Mouse (Mus musculus) c-Kit-positive CD71-positive TER-119-negative erythroid progenitor cells, embryonic 14.5 days (primary cell): ENCODE results near the gene Syne4.

Source experiments
- DNase-seq: peaks from one replicate; pipeline ENCODE4 v3.0.0-alpha.2; 2013; ENCODE audit warnings: low read depth

The Syne4 gene

DNA sequence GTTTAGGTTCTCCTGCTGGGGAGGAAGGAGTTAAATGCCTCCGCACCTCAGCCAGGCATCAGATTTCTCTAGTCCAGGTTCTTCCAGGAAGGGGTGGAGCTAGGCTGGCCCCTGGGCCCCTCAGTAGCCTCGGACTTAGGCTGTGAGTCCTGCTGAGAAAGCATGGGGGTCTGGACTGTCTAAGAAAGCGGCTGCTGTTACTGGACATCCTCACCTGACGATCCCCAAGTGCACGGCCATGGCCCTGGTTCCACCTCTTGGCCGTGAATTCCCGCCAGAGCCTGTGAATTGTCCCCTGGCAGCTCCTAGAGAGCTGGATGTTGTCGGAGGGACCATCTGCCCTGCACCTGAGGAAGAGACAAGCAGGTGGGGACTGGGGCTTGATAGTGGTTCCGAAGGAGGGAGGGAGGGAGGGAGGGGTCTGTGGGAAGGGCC, at the start of gene Syne4:
Syne4 (plus strand) TSS at position 87 of the 435 bp plus-strand sequence.
- no peak for DNase-seq

DNA sequence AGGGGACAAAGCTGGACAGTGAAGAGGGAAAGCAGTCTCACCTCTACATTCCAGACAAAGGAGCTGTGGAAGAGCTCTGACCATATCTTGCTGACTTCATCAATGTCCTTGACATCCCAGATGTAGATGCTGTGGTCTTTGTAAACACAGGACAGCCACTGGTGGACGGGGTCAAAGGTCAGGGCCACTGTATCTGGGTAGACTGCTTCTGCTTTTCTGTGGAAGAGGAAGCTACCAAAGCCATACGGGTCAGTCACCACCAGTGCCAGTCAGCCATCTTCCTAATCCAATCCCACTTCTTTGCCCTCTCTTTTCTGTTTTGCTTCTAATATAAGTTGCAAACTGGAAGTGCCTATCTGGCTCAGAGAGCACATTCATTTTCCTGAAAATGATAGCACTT, 49.6 kb upstream of the Syne4 start:
- DNase-seq, result no peak

DNA sequence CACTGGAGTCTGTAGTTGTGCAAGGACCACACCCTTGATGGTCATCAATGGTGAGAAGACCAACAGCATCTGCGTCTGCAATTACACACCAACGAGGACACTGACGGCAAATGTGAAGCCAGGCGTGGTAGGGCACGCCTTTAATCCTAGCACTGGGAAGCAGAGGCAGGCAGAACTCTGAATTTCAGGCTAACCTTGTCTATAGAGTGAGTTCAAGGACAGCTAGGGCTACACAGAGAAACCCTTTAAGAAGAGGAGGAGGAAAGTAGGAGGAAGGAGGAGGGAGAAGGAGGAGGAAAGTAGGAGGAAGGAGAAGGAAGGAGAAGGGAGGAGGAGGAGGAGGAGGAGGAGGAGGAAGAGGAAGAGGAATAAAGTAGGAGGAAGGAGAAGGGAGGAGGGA, 49.1 kb upstream of the Syne4 start:
- no peak for DNase-seq

DNA sequence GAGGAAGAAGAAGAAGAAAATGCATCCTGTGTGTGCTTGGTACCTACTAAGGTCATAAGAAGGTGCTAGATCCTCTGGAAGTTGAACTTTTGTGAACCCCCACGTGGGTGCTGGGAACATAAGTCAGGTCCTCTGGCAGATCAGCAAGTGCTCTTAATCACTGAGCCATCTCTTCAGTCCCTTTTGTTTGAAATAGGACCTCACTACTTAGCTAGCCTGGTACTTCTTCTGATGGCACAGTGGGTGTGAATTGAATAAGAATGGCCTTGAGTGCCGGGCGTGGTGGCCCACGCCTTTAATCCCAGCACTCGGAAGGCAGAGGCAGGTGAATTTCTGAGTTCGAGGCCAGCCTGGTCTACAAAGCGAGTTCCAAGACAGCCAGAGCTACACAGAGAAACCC, 48.7 kb upstream of the Syne4 start:
- no peak for DNase-seq

DNA sequence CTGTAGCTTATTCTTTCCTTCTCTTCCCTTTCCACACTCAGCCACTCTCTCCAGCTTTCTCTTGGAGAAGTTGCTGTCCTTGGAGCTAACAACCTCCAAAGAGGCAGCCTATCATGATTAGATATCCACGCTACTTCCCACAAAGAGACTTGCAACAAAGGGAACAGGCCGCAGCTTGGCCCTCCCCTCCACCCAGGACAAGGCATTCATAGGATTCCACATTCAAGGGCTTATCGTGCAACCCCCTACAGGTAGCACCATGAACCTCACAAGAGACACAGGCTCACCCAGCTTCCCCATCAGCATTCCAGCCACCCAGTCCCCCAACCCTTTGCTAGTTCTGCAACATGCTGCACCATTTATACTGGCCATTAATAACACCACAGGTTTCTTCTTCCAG, 47.8 kb upstream of the Syne4 start:
- DNase-seq, result no peak

DNA sequence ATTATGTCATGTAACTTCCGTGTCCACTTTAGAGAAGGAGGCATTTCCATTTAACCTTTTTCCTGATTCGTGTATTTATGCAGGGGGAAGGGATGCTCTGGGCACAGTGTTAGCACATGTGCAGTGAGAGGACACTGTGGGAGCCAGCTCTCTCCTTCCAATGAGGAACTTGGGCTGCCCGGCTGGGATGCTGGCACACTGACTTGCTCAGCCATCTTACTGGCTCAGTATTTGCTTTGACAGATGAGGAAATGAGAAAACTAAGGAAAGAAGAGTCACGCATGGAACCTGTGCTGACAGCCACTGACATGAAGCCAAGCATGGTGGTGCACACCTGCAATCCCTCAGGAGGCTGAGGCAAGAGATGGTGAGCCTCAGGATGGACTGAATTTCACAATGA, 45.0 kb upstream of the Syne4 start:
- DNase-seq, result no peak

DNA sequence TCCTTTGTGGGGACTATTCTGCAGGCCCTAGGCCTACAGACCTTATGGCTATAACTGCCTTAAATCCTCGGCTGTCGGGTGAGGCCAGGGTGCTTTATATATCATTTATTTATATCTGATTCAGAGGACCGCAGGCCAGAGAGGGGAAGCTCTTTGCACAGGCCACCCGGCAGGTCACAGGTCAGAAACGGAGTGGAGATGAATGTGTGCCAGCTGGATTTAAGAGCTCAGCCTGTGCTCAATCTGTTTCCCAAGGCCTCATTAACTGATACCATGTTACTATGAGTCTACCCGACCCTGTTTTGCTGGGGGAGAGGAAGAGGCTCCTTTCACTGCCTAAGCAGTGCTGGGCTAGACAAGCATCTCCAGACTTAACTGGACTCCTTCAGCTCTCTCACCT, 40.2 kb upstream of the Syne4 start:
- DNase-seq, result no peak

DNA sequence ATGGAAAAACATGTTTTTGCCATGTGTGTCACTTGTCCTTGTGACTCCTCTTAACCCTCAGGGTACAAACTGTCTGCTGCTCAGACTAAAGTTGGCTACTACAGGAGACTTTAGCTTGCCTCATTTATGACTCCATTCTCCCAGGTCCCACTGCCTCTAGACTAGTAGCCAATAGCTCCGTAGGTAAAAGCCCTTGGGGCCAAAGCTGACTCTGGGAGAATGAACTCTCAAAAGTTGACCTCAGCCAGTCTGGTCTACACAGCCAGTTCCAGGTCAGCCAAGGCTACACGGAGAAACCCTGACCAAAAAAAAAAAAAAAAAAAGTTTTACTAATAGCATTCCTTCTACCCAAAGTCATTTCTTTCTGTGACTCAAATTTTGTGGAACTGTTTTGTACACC, 35.7 kb upstream of the Syne4 start:
- no peak for DNase-seq

DNA sequence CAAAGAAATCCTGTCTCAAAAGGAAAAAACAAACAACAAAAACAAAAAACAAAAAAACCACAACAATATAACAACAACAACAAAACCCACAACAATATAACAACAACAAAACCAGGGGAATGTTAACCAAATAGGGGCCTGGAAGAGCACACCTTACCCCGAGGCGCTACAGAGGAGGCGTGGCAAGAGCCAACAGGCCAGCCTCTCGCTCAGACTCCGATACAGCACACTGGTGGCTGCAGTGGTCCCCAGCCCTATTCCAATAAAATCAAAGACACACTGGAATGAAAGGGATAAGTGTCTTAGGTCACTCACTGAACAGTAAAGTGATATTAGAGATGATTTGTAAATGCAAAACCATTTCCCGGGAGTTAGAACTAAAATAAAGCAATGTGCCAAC, 35.1 kb upstream of the Syne4 start:
- DNase-seq, result no peak

DNA sequence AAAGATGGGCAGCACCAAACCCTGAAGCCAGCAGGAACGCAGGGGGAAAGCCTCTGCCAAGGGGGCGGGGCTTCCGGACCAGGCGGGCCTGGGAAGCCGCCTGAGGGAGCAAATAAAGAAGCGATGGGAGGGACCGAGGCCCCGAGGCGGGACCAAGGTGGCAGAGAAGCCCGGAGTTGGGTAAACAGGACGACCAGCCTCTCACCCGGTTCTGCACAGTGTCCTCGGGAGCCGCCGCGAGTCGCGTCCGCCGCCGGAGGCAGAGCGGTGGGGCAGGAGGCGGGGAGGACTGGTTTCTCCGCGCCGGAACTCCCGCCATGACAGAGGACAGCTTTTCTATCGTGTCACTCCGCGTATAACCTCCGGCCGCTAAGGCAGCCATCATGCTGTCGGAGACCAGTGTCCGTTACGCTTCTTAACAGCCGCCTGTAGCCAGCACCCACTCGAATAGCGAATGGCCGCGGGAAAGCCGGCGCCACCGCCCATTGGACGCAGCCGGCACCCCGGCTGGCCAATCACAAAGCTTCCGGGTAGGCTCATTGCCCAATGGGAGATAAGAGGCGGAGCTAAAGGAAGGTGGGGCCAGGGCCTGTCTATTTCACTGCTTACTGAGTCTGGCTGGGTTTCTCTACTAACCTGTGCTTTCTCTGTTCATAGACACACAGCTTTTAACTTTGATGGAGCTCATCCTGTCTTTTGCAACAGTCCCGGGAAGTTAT, 34.5 kb upstream of the Syne4 start, which contains the start of the genes Thap8 and Wdr62:
Thap8 (plus strand) TSS at position 144 of the 719 bp plus-strand sequence.
Wdr62 (minus strand) TSS at position 469 of the 719 bp plus-strand sequence.
- peak; percentile 93 for DNase-seq

DNA sequence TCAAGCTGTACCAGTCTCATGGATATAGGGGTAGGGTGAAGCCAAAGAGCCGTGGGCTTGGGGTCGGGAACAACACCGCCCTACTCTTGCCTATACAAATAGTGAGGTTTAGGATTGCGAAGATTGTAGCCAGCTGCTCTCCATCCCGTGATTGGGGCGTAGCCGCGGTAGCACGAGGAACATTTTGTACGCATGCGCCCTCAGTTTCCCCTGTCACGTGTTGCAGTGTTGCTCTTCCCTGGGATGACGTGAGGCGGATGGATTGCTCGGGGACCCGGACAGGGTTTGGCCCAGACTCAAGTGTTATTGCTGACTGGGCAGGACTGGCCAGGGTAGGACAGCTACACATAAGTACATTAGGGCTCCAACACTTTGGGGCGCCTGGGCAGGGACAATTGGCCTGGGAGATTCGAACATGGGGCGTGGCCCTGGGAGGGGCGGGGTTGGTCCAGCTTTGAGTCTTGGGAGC, 33.9 kb upstream of the Syne4 start:
- peak; percentile 78 for DNase-seq

DNA sequence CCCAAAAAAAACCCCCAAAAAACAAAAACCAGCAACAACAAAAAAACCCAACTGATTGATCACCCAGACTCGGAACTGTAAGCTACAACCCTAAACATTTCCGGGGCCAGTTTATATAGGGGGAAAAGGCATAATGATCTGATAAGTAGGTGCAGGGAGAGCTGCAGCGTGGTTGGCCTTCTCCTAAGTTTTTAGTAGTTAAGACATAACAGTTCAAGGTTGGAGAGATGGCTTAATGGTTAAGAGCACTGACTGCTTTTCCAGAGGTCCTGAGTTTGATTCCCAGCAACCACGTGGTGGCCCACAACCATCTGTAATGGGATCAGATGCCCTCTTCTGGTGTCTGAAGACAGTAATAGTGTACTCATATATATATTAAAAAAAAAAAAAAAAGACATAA, 33.1 kb upstream of the Syne4 start:
- DNase-seq, result no peak

DNA sequence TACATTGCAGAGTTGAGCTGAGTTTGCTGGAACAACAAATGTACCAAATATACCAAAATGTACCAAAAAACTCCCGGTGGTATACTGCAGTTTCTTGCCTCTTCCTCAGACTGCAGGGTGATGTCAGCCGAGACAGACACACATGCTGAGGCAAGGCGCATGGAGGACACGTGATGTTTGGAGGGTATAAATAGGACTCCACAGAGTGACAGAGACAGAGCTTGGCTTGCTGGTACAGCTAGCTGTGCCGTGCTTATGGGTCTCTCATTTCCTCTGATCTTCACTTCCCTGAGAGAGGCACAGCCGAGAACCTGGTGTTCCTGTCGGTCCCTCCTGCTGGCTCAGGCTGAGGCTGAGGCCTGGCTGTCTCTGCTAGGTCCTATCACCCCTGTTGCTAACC, 31.9 kb upstream of the Syne4 start:
- DNase-seq, result no peak

DNA sequence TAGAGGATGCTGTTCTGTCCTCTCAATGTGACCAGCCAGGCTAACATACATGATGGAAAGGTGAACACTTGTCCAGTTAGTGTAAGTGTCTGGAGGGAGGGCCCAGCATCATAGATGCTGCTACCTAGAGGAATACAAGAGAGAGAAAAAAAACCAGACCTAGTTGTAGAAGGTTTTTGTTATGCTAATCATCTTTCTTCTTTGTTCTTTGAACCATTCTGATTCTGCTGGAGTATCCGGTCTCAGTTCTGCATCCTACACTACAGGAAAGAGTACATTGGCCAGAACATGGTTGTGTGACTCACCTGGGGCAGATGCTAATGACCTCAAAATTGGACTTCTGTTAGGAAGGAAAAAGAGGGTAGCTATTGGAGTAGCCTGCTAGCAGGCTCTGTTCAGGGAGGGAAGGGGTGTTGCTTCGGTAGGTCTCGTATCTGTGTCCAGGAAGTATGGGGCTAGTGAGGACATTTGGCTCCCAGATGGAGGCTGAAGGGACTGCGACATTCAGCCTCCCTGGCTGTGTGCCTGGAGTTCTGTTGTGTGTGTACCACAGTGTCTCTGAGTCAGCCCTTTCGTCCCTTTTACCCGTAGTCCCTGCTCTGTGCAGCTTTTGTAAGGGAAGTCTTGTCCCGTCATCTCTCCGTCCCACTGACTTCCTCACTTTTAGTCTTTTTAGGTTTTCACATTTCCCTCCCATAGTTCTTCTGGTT, 27.8 kb upstream of the Syne4 start:
- DNase-seq, result no peak

DNA sequence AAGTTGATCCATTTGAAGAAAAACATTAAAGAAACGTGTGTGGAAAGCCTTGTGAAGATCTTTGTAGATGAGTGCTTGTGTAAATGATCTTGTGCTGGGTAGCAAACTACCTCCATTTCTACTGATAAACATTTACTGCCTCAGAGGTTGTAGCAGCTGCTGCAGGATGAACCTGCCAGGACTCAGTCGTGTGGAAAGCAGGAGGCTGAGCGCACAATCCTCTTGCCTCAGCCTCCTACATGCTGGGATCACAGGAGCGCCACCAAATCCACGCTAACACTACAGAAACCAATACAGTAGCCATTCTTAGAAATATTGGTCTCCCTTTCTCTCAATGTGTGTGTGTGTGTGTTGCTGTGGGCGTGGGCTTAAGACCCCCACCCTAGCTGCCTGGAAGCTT, 26.6 kb upstream of the Syne4 start:
- no peak for DNase-seq

DNA sequence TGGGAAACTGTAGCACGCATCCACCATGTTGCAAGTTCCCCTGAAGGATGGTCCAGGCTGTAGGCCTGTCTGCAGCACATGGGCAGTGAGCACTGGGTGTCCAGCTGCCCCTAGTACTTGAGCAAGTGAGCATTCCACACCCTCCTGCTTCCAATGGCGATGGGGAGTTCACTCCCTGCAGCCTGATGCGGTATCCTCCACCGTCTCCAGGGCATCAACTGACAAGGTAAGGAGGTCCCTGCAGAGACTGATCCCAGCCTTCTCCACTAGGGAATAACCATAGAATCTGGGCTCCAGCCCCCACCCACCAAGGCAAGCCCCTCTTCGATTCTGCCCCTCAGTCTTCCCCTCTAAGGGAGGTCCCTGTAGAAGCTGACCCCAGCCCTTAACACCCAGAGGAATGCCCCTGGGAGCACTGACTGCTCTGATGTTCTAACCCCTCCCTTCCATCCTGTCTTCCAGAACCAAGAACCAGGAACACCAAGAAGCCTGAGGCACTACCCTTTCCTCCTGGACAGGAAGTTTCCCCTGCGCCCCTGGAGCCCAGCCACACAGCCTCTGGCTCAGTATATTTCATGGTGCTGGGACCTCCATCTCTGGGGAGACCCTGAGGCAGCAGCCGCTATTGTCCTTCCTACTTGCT, 25.4 kb upstream of the Syne4 start:
- DNase-seq, result no peak

DNA sequence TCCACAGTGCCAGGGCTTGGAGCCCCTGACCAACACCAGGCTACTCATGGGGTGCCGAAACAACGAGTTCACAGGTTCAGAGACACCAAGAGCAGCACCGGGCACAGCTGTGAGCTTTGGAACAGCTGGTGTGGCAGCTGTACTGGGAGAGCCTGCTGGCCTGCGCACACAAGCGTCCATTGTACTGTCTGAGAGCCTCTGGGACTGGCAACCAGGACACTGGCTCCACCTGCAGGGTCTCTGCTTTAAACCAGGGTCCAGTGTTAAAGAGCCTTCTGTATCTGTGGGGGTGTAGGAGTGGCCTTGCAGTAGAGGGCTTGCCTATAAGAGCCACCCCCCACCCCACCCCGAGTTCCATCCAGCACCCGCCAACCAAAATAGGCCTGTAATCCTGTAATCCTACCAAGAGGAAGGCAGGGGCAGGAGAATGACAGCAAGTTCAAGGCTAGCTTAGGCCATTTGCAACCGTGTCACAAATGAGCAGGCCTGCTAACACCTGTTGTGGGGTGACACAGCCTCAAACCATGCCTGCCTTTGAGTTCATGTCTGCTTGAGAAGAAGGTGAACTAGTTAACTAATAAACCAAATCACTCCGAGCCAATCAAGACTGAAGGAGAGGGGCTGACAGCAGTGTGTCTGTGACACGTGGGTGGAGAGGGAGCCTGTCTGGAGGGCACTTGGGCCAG, 24.8 kb upstream of the Syne4 start:
- no peak for DNase-seq

DNA sequence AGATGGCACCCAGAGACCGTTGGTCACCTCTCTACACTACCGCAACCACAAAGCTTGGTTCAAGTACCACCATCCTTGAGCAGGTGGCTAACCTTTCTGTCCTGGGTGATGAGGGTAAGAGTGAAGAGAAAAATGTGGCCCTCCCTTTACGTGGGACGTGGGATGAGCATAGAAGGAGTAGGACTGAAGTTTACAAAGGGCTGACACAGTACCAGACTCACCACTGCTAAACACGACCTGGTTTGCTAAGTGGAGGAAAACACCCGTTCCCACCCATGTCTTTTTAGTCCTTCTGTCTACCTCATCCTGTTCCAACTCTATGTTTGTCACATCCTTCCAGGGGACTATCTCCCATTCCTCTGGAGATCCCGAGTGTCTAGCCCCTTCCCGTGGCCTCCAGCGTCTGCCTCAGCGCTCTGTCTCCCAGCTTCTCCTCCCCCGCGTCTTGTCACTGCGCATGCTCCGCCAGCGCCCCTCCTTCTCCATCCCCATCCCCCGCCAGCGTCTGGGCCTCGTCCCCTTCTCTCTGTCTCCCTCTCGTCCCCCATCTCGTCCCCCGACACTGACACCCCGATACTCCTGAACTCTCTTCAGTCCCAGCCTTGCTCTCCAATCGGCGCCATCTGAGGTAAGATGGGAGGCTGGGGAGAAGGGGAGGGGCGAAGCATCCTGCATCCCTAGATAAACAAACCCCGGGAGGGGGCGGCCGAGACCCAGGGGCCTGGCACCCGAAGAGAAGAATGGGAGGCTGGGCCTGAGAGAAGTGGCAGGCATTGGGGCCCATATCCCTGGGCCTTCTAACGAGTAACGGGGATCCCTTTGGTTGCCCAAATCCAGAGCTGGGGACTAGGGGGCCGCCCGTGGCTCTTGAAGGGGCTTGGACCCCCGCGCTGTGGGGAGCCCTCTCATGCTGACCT, 23.1 kb upstream of the Syne4 start, which contains the start of gene Clip3:
Clip3 (plus strand) TSS at position 514 of the 917 bp plus-strand sequence.
- no peak for DNase-seq

DNA sequence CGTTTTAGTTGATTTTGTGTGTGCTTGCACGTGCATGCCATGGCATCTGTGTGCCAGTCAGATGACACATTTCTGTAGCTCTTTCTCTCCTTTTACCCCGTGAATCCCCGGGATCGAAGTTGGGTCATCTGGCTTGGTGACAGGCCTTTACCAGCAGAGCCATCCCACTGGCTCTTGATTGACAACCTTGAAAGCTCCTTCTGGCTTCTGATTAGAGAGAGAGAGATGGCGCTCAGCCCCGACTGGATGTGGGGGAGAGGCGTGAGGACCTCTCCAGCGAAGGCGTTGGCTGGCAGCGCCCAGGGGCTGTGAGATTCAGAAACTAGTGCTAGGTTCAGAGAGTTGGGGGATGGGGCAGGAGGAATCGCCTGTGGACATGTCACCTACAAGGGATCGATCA, 20.8 kb upstream of the Syne4 start:
- DNase-seq, result no peak

DNA sequence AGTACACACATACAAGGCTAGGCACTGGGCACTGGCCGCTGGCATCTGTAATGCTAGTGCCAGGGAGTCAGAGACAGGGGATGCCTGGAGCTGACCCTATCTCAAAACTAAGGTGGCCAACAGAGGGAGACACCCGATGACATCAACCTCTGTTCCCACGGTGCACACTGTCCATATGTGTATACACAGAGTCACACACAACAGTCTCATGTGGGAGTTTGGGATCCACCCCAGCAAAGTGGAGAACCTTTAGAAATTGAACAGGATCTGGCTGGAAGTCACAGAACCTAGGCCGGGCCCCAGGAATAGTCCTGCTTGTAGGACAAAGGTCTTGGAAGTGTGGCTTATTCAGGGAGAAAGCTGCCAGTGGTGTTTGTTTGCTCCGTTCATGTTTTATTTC, 20.3 kb upstream of the Syne4 start:
- DNase-seq, result no peak

DNA sequence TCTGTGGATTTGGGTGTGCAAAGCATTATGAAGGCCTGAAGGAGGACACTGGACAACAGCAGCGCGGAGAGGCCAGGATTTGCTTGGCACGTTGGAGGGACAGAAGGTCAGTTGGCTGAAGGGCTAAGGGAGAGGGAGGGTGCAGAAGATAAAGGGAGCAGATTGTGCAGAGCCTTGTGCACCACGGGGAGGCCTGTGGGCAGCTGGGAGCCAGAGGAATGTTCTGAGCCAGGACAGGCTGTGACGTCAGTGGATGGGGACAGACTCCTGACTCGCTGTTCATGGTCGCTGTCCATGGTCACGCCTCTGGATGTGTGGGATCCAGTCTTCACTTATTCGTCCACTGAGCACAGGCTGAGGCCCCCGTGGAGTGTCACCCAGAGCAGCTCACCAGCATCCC, 19.5 kb upstream of the Syne4 start:
- DNase-seq, result no peak
